Mouse (Mus musculus) adrenal gland (tissue): ENCODE results near the gene Cd79a.

Experiments
- intact Hi-C: fragments of 180-260 bp; cut with DNase I; formaldehyde crosslinking; loops from one replicate; pipeline ENCODE4 v1.15.1; 2025
- long read RNA-seq, 2 experiments: library from polyadenylated mRNA; unstranded; transcript quantifications; one replicate each; pipeline ENCODE4 v2.0.0; 2020; ENCODE audit warnings: borderline replicate concordance in 1 of 2; ENCODE audit not compliant: insufficient replicate concordance in 1 of 2

Gene Cd79a
- long read RNA-seq, experiment 1, partial matches to known transcripts, result 0 of 1 reads
- long read RNA-seq, experiment 1, other reads (novel, unspliced or antisense), result 0 of 1 reads
- long read RNA-seq, experiment 2, result 0 reads

DNA sequence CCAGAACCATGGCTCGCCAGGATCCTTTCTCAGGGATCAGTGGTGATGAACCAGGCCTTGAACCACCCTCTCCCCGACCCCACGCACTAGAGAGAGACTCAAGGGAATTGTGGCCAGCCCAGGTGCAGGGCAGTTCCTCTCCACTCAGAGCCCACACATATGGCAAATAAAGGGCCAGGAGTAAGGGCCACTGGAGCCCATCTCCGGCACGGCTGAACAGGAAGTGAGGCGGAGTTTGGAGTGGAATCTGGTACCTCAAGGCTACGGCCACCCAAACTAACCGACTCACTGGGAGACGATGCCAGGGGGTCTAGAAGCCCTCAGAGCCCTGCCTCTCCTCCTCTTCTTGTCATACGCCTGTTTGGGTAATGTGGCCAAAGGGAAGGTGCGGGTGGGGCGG is at the start of gene Cd79a:
Gene Cd79a (plus strand): TSS at position 158 of the 400 bp plus-strand sequence.
- intact Hi-C loops, result no loop called here

GRCm38 (mm10) chr7:24850162-24850561 is 47.0 kb upstream of the Cd79a start:
- intact Hi-C loops, result no loop called here

DNA sequence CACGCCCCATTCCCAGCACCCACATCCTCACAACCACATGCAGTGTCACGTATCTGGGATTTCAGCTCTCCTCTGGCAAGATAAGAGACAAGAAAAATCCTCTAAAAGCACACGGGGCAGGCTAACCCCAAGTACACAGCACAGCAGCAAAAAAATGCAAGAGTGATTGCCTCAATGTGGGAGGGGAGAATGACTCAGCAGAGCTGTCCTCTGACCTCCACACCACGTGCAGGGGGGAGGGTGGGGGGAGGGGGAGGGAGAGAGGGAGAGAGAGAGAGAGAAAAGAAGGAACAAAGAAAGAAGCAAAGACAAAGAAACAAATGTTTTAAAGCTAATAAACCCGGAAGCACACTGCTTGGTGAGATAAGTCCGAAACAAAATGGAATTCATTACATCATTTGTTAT is 46.3 kb upstream of the Cd79a start:
- intact Hi-C loops, result no loop called here

DNA sequence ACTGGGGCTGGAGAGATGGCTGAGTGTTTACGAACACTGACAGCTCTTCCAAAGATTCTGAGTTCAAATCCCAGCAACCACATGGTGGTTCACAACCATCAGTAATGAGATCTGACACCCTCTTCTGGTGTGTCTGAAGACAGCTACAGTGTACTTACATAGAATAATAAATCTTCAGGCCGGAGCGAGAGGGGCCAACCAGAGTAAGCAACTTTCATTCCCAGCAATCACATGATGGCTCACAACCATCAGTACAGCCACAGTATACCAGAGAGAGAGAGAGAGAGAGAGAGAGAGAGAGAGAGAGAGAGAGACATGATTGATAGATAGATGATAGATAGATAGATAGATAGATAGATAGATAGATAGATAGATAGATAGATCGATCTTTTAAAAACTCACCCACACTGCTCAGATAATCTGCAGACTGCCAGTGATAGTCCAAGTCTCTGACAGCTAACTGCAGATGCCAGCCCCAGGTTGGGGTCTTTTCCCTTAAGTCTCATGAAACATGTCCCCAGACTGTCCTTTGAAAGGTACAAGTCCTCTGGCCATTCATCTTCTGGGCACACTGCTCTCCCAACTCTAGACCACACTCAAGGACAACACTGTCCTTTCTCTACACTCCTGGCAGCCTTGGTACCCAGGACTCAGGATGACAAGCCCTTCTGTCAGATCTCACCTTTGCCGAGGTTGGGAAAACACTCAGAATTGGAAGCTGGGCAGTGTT is 45.4 kb upstream of the Cd79a start:
- intact Hi-C loops, result no loop called here

DNA sequence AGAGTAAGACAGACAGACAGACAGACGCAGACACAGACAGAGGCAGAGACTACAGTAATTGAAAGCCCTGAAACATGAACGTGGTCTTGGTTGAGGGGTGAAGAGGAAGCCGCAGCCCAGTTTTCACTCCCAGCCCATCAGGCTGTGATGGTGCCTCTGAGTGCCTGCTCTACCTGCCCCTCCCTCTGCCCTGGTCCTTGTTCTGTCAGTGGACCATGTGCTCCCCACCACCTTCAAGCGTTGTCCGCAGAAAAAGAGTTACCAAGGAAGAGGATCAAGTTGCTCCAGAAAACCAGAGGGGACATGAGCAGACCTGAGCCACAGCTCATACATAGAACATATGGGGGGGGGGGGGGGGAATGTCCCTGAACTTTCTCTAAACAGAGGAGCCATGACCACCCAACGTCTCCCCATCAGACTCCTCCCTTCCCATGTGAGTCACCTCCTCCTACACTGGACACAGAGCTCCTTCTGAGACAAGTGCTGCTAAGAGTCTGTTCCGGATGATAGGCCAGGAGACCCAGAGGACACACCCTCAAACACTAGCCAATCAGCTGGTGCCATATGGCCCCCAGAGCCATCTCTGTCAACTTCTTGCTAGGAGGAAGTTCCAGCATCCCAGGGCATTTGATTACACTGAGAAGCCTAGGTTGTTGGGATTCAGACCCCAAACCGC is 44.5 kb upstream of the Cd79a start:
- intact Hi-C loops, result no loop called here

DNA sequence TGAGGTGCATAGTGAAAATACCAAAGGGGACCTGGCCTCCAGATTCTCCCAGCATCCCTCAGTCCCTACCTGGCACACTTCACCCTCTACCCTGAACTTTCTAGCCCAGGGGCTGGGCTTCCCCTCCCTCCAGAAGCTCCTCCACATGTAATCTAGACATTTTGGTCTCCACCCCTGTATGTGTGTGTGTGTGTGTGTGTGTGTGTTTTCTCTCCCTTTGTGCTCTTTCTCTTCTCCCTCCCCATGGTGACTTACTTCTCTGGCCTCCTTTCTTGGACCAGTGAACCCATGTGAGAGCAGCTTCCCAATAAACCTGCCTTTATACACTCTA is 44.0 kb upstream of the Cd79a start:
- intact Hi-C loops, result no loop called here

GRCm38 (mm10) chr7:24853695-24854094 is 43.5 kb upstream of the Cd79a start:
- intact Hi-C loops, result no loop called here

- intact Hi-C loops, result no loop called here
Observed at GRCm38 (mm10) chr7:24856460-24857120, 40.6 kb upstream of the Cd79a start.

DNA sequence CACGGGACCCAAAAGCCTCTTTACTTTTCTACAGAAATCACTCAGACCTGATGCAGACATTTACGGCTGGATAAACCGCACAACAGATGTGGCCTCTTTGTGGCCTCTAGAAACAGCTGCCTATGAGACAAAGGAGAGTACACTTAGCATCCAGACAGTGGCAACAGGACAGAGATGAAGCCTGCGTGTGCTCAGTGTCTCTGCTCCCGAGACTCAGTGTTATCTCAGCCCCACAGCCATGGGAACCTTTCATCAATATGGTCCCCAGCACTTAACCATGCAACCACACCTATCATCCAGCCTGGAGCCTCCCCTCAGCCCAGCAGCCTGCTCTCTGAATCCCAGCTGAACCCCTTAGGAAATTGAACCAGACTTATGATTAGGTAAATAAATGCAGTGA is 37.9 kb upstream of the Cd79a start:
- intact Hi-C loops, result no loop called here

DNA sequence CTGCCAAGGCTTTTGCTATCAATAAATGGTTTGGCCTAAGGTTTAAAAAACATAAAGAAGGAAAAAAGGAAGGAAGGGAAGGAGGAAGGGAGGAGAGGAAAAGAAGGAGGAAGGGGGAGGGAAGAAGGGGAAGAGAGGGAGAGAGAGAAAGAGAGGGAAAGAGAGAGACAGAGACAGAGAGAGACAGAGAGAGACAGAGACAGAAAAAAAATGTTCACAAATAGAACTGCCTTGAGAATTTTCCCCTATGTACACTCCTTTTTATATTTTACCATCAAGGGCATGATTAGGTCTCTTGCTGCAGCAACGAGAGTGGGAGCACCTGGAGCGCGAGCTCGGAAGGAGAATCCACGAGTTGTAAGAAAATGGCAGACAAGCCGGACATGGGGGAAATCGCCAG is 35.3 kb upstream of the Cd79a start, which contains the start of gene Gm9844:
Gene Gm9844 (plus strand): TSS at position 301 of the 400 bp plus-strand sequence.
- intact Hi-C loops, result no loop called here

- intact Hi-C loops, result no loop called here
Observed at GRCm38 (mm10) chr7:24862853-24863252, 34.3 kb upstream of the Cd79a start.

GRCm38 (mm10) chr7:24864156-24864555 is 33.0 kb upstream of the Cd79a start:
- intact Hi-C loops, result no loop called here

DNA sequence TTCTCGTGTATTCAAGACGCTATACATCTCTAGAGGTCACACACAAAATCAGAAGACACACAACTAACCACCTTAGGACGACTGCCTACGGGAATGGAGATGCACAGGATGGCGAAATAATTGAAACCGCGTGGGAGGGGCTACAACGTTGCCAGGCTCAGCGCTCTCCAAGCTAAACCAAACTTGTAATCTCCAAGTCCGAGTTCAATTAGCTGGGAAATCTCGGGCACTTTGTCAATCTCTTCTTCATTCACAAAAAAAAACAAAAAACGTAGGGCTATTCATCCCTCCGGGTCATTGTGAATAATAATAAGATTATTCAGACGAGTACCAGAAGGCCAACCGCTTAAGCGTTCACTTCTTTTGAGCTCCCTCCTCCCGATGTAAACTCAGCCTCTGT is 28.1 kb upstream of the Cd79a start:
- intact Hi-C loops, result no loop called here

GRCm38 (mm10) chr7:24869532-24870165 is 27.5 kb upstream of the Cd79a start, which contains the start of the genes Lypd4 and Dmrtc2:
Gene Lypd4, minus strand, starts transcription at chr7:24869941.
Gene Dmrtc2, plus strand, starts transcription at chr7:24870057.
- intact Hi-C loops, result no loop called here

- intact Hi-C loops, result loop anchor here (5.0 kb wide), 1 partner anchor 55 kb away; no protein-coding TSS in a partner anchor
Observed at GRCm38 (mm10) chr7:24877588-24877987, 19.6 kb upstream of the Cd79a start.

DNA sequence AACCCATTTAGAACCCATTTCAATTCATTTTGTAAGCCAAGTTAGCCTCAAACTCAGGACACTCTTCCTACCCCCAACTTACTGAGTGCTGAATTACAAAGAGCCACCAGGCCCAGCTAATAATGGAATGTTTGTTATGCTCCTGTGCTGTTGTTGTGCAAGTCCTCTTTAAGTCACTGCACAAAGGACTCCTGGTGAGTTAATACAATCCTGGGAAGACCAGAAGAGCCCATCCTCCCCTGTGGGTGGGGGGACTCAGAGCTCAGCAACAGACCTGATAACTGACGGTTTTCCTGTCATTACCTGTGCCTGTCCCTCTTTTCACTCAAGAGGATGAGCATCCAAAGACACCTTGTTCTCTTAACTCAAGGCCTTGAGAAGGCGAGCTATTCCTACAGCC is 17.6 kb upstream of the Cd79a start:
- intact Hi-C loops, result loop anchor here (5.0 kb wide), 1 partner anchor 57 kb away; no protein-coding TSS in a partner anchor

DNA sequence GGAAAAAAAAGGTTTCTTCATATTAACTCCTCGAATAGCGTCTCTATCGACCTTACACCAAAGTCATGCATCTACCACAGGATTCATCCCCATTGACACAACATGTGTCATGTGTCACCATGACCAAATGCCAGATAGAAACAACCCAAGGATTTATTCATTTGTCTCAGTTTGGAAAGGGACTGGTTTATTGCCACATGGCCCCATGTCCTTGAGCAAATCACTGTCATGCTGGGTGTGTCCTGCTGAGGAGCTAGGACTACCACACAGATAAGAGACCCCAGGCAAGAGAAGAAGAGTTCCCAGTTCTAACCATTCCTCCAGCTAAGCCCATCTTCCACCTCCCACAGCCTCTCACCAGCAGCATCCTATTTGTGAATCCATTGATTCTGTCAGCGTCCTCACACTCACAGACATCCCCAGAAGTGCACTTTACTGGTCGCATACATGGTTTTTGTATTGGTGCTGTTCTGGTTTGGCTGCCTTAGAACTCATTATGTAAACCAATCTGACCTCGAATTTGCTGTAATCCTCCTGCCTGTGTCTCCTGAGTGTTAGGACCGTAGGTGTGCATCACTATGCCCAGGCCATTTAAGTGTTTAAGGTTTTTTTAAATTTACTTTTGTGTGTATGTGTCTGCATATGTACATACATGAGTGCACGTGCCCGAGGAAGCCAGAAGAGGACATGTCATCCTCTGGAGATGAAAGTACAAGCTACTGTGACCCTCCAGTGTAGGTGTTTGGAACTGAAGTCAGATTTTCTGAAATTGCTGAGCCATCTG is 14.6 kb upstream of the Cd79a start:
- intact Hi-C loops, result no loop called here

- intact Hi-C loops, result no loop called here
Observed at GRCm38 (mm10) chr7:24883896-24884692, 13.1 kb upstream of the Cd79a start, which contains the start of gene Rps19. Gene Rps19, plus strand, starts transcription at chr7:24884371.

- intact Hi-C loops, result no loop called here
Observed at GRCm38 (mm10) chr7:24884693-24885291, 12.4 kb upstream of the Cd79a start.
